7 mouse cellular contexts compared by ENCODE assay signal in genomic region chr7:90460930-90461329, GRCm38 (mm10). TPM values are rescaled to one million over a fixed set of nuclear protein-coding genes. Genes with fewer than 3 reads are reported as not detected.
A peak's percentile ranks its signal among the peaks of the same experiment; 100 is the strongest.
DNase-seq lines count a peak whose midpoint lies in the region; ATAC-seq and TF ChIP-seq lines count a peak whose summit lies in the region.

No protein-coding gene starts in this region.

- no peak overlapping the region for H3K4me2 ChIP-seq in midbrain, embryonic 11.5 days
- no peak overlapping the region for H3K4me2 ChIP-seq in midbrain, embryonic 15.5 days
- peak overlapping the region; percentile 16; the same call in 1 of the 2 replicates for H3K4me2 ChIP-seq in heart, postnatal 0 days (ENCODE audit: low read depth, low read length)
- H3K4me2 ChIP-seq in liver, embryonic 15.5 days: peak overlapping the region; percentile 41

- H3K27me3 ChIP-seq in midbrain, embryonic 11.5 days (ENCODE audit: control insufficient read depth, insufficient read depth, low read length): no peaks in the 10 kb centered on the region
- H3K27me3 ChIP-seq in midbrain, embryonic 15.5 days (replicated peaks): no peaks in the 10 kb centered on the region
- no peaks in the 10 kb centered on the region for H3K27me3 ChIP-seq in heart, postnatal 0 days (ENCODE audit: control insufficient read depth, insufficient read depth, low read length)
- H3K27me3 ChIP-seq in liver, embryonic 15.5 days: no peaks in the 10 kb centered on the region
- no peaks in the 10 kb centered on the region for H3K27me3 ChIP-seq in small intestine, adult 2 months (ENCODE audit: control insufficient read depth, insufficient read depth, low read length)

- 22% methylated on average over 14 of the region's 14 CpGs for WGBS in midbrain, embryonic 11.5 days
- WGBS in midbrain, embryonic 15.5 days: 25% methylated on average over 14 of the region's 14 CpGs
- WGBS in heart, postnatal 0 days: 16% methylated on average over 14 of the region's 14 CpGs
- WGBS in liver, embryonic 15.5 days (ENCODE audit: insufficient replicate concordance): 10% methylated on average over 14 of the region's 14 CpGs
- 13% methylated on average over 14 of the region's 14 CpGs for WGBS in small intestine, adult 2 months

- no peak overlapping the region for H3K4me3 ChIP-seq in midbrain, embryonic 11.5 days (ENCODE audit: low read depth, low read length)
- no peak overlapping the region for H3K4me3 ChIP-seq in midbrain, embryonic 15.5 days
- H3K4me3 ChIP-seq in heart, postnatal 0 days (ENCODE audit: low read depth, low read length): no peak overlapping the region
- no peak overlapping the region for H3K4me3 ChIP-seq in liver, embryonic 15.5 days (replicated peaks)
- no peak overlapping the region for H3K4me3 ChIP-seq in small intestine, adult 2 months (ENCODE audit: low read depth, low read length)

- H3K4me1 ChIP-seq in midbrain, embryonic 11.5 days (ENCODE audit: control insufficient read depth, insufficient read depth, low read length): no peaks in the 10 kb centered on the region
- H3K4me1 ChIP-seq in midbrain, embryonic 15.5 days: peaks cover 13% of the 10 kb centered on the region
- peaks cover 14% of the 10 kb centered on the region; the same call in 1 of the 2 replicates for H3K4me1 ChIP-seq in heart, postnatal 0 days (ENCODE audit: control insufficient read depth, insufficient read depth)
- peaks cover 26% of the 10 kb centered on the region for H3K4me1 ChIP-seq in liver, embryonic 15.5 days (replicated peaks)
- H3K4me1 ChIP-seq in small intestine, adult 2 months (ENCODE audit: control insufficient read depth, insufficient read depth, insufficient read length, low read length): peaks cover 10% of the 10 kb centered on the region; the same call in 1 of the 2 replicates

- TF ChIP-seq CTCF in heart, postnatal 0 days (IDR thresholded peaks at IDR 0.05; ENCODE audit: low read depth): 0 out of 2 replicates have a peak, but pooled peaks have one; percentile 18
- peak; percentile 66 for TF ChIP-seq CTCF in small intestine, adult 2 months (IDR thresholded peaks at IDR 0.05; ENCODE audit: extremely low read depth, insufficient read length, insufficient replicate concordance, low read depth, low read length)

- H3K9me3 ChIP-seq in midbrain, embryonic 11.5 days (ENCODE audit: control insufficient read depth, low read length): no peaks in the 10 kb centered on the region
- H3K9me3 ChIP-seq in midbrain, embryonic 15.5 days: no peaks in the 10 kb centered on the region
- H3K9me3 ChIP-seq in heart, postnatal 0 days (replicated peaks; ENCODE audit: control insufficient read depth, low read length): no peaks in the 10 kb centered on the region
- no peaks in the 10 kb centered on the region for H3K9me3 ChIP-seq in liver, embryonic 15.5 days (replicated peaks)

- ATAC-seq in midbrain, embryonic 11.5 days (ENCODE audit: low FRiP score): no peak
- no peak for ATAC-seq in midbrain, embryonic 15.5 days (replicated peaks)
- no peak for ATAC-seq in heart, postnatal 0 days (ENCODE audit: insufficient read depth, low read depth)
- no peak for ATAC-seq in liver, embryonic 15.5 days (ENCODE audit: insufficient read depth)

- no peak overlapping the region for H3K27ac ChIP-seq in midbrain, embryonic 11.5 days (ENCODE audit: low read depth, low read length)
- H3K27ac ChIP-seq in midbrain, embryonic 15.5 days: no peak overlapping the region
- H3K27ac ChIP-seq in heart, postnatal 0 days (ENCODE audit: low read depth): no peak overlapping the region
- no peak overlapping the region for H3K27ac ChIP-seq in liver, embryonic 15.5 days (replicated peaks)
- no peak overlapping the region for H3K27ac ChIP-seq in small intestine, adult 2 months (ENCODE audit: insufficient read depth, low read depth, low read length)

- peak; percentile 88 for DNase-seq in midbrain, embryonic 11.5 days (ENCODE audit: low spot score, missing footprints)
- peak; percentile 43 for DNase-seq in c-Kit-positive CD71-positive TER-119-positive erythroid progenitor cells, embryonic 14.5 days (ENCODE audit: low spot score)
- DNase-seq in heart, postnatal 0 days (ENCODE audit: low spot score): no peak
- DNase-seq in layer of hippocampus, adult 8-10 months (ENCODE audit: low spot score in 2 of 2): no peak

- TF ChIP-seq EP300 in heart, postnatal 0 days (IDR thresholded peaks at IDR 0.05; ENCODE audit: low read depth): no peak

- H3K9ac ChIP-seq in midbrain, embryonic 11.5 days (ENCODE audit: low read length): no peak overlapping the region
- no peak overlapping the region for H3K9ac ChIP-seq in midbrain, embryonic 15.5 days
- no peak overlapping the region for H3K9ac ChIP-seq in heart, postnatal 0 days (replicated peaks; ENCODE audit: low read depth, low read length)
- H3K9ac ChIP-seq in liver, embryonic 15.5 days: no peak overlapping the region

- no peaks in the 10 kb centered on the region for H3K36me3 ChIP-seq in midbrain, embryonic 11.5 days (ENCODE audit: control insufficient read depth, insufficient read depth, low read length)
- no peaks in the 10 kb centered on the region for H3K36me3 ChIP-seq in midbrain, embryonic 15.5 days (replicated peaks)
- no peaks in the 10 kb centered on the region for H3K36me3 ChIP-seq in heart, postnatal 0 days (replicated peaks; ENCODE audit: control insufficient read depth, insufficient read depth, low read length)
- H3K36me3 ChIP-seq in liver, embryonic 15.5 days (replicated peaks): no peaks in the 10 kb centered on the region
- no peaks in the 10 kb centered on the region for H3K36me3 ChIP-seq in small intestine, adult 2 months (ENCODE audit: control insufficient read depth, insufficient read depth, low read length)

- no peak for TF ChIP-seq POLR2A in small intestine, adult 2 months (IDR thresholded peaks at IDR 0.05; ENCODE audit: low read depth, low read length)

RNA-seq across cellular contexts. Expression of gene Tmem126a, which starts 3.9 kb away (rescaled TPM):
- 116 and 123 TPM in 2 replicates for polyA plus RNA-seq in midbrain, embryonic 11.5 days (2014; fragmentation: Nextera tagmentation; extraction: Ambion mirVana)
- 117 and 125 TPM in 2 replicates for polyA plus RNA-seq in midbrain, embryonic 15.5 days (2015; fragmentation: Nextera tagmentation; extraction: Ambion mirVana)
- 82.2 and 107 TPM in 2 replicates for total RNA-seq in heart, postnatal 0 days (2014; rRNA removed; ENCODE audit: low replicate concordance)
- polyA plus RNA-seq in heart, postnatal 0 days (2015; fragmentation: Nextera tagmentation; extraction: Ambion mirVana): 185 and 187 TPM in 2 replicates
- 34.3 and 43.4 TPM in 2 replicates for polyA plus RNA-seq in liver, embryonic 15.5 days (2015; fragmentation: Nextera tagmentation; extraction: Ambion mirVana)
- 7.2 and 8.4 TPM in 2 replicates for polyA plus RNA-seq in small intestine, adult 2 months (2012; rRNA removed)
- 10 to 100 TPM; 37.2 to 53.0 (median 40.9) TPM for total RNA-seq in layer of hippocampus, adult 8-10 months (2022)

RNA-seq across cellular contexts. Expression of gene Tmem126b, which starts 14.9 kb away (rescaled TPM):
- 46.9 and 48.2 TPM in 2 replicates for polyA plus RNA-seq in midbrain, embryonic 11.5 days (2014; fragmentation: Nextera tagmentation; extraction: Ambion mirVana)
- polyA plus RNA-seq in midbrain, embryonic 15.5 days (2015; fragmentation: Nextera tagmentation; extraction: Ambion mirVana): 46.1 and 49.5 TPM in 2 replicates
- 6.8 and 12.7 TPM in 2 replicates for total RNA-seq in heart, postnatal 0 days (2014; rRNA removed; ENCODE audit: low replicate concordance)
- 30.6 and 35.7 TPM in 2 replicates for polyA plus RNA-seq in heart, postnatal 0 days (2015; fragmentation: Nextera tagmentation; extraction: Ambion mirVana)
- polyA plus RNA-seq in liver, embryonic 15.5 days (2015; fragmentation: Nextera tagmentation; extraction: Ambion mirVana): 11.1 and 12.0 TPM in 2 replicates
- 4.8 and 6.5 TPM in 2 replicates for polyA plus RNA-seq in small intestine, adult 2 months (2012; rRNA removed)
- total RNA-seq in layer of hippocampus, adult 8-10 months (2022): 10 to 100 TPM; 25.0 to 33.3 (median 28.1) TPM

RNA-seq across cellular contexts. Expression of gene Dlg2, which starts 15.5 kb away (rescaled TPM):
- 1.8 and 2.5 TPM in 2 replicates for polyA plus RNA-seq in midbrain, embryonic 11.5 days (2014; fragmentation: Nextera tagmentation; extraction: Ambion mirVana)
- polyA plus RNA-seq in midbrain, embryonic 15.5 days (2015; fragmentation: Nextera tagmentation; extraction: Ambion mirVana): 22.1 and 28.8 TPM in 2 replicates
- 2.3 and 8.6 TPM in 2 replicates for total RNA-seq in heart, postnatal 0 days (2014; rRNA removed; ENCODE audit: low replicate concordance)
- 1.3 and 2.1 TPM in 2 replicates for polyA plus RNA-seq in heart, postnatal 0 days (2015; fragmentation: Nextera tagmentation; extraction: Ambion mirVana)
- polyA plus RNA-seq in liver, embryonic 15.5 days (2015; fragmentation: Nextera tagmentation; extraction: Ambion mirVana): 0.56 and 0.60 TPM in 2 replicates
- 0.38 and 0.56 TPM in 2 replicates for polyA plus RNA-seq in small intestine, adult 2 months (2012; rRNA removed)
- total RNA-seq in layer of hippocampus, adult 8-10 months (2022): 100 to 1,000 TPM; 216 to 253 (median 244) TPM

RNA-seq across cellular contexts. Expression of gene Crebzf, which starts 18.4 kb away (rescaled TPM):
- polyA plus RNA-seq in midbrain, embryonic 11.5 days (2014; fragmentation: Nextera tagmentation; extraction: Ambion mirVana): 49.9 and 52.3 TPM in 2 replicates
- 29.2 and 29.9 TPM in 2 replicates for polyA plus RNA-seq in midbrain, embryonic 15.5 days (2015; fragmentation: Nextera tagmentation; extraction: Ambion mirVana)
- total RNA-seq in heart, postnatal 0 days (2014; rRNA removed; ENCODE audit: low replicate concordance): 49.3 and 55.3 TPM in 2 replicates
- polyA plus RNA-seq in heart, postnatal 0 days (2015; fragmentation: Nextera tagmentation; extraction: Ambion mirVana): 10.6 and 11.3 TPM in 2 replicates
- polyA plus RNA-seq in liver, embryonic 15.5 days (2015; fragmentation: Nextera tagmentation; extraction: Ambion mirVana): 9.9 and 12.3 TPM in 2 replicates
- 18.1 and 31.3 TPM in 2 replicates for polyA plus RNA-seq in small intestine, adult 2 months (2012; rRNA removed)
- 10 to 100 TPM; 74.6 to 91.6 (median 86.8) TPM for total RNA-seq in layer of hippocampus, adult 8-10 months (2022)

RNA-seq across cellular contexts. Expression of gene Ccdc89, which starts 34.6 kb away (rescaled TPM):
- 3.6 and 3.9 TPM in 2 replicates for polyA plus RNA-seq in midbrain, embryonic 11.5 days (2014; fragmentation: Nextera tagmentation; extraction: Ambion mirVana)
- 1.9 TPM in 2 replicates for polyA plus RNA-seq in midbrain, embryonic 15.5 days (2015; fragmentation: Nextera tagmentation; extraction: Ambion mirVana)
- not detected in 2 replicates for total RNA-seq in heart, postnatal 0 days (2014; rRNA removed; ENCODE audit: low replicate concordance)
- polyA plus RNA-seq in heart, postnatal 0 days (2015; fragmentation: Nextera tagmentation; extraction: Ambion mirVana): 0.30 and 0.51 TPM in 2 replicates
- polyA plus RNA-seq in liver, embryonic 15.5 days (2015; fragmentation: Nextera tagmentation; extraction: Ambion mirVana): 0.13 TPM in 2 replicates
- 0.14 TPM in 1 of 2 replicates, not detected in the other for polyA plus RNA-seq in small intestine, adult 2 months (2012; rRNA removed)
- 1 to 10 TPM in 2 of 4 experiments, under 1 TPM in 2; 0.98 to 1.3 (median 1.1) TPM for total RNA-seq in layer of hippocampus, adult 8-10 months (2022)

Comparison
In these comparisons a context has a peak if more than half of its experiments do, and no peak if none do; other contexts are left out.
1. DNase-seq: peak in midbrain, embryonic 11.5 days (single experiment) and c-Kit-positive CD71-positive TER-119-positive erythroid progenitor cells, embryonic 14.5 days (single experiment); none in heart, postnatal 0 days (single experiment) and layer of hippocampus, adult 8-10 months (0 of 2).
2. H3K4me2 ChIP-seq: peak in heart, postnatal 0 days (single experiment) and liver, embryonic 15.5 days (single experiment); none in midbrain, embryonic 11.5 days (single experiment) and midbrain, embryonic 15.5 days (single experiment).